Mouse (Mus musculus) kidney, postnatal 0 days (tissue): ENCODE measurements at regions not wholly inside any gene's neighbourhood (a gene's known extent, or its start where the extent isn't known, plus 50 kb on each side); places are given as distances from the start of the nearest gene placed in this dataset.

Source experiments
- ATAC-seq: fragments of 200-750 bp; cut with Nextera tagmentation; replicated peaks from 2 replicates; pipeline ENCODE4 v1.8.0; 2017; ENCODE audit warnings: low read depth, moderate number of reproducible peaks, moderate TSS enrichment, moderate library complexity; ENCODE audit not compliant: low FRiP score
- DNase-seq: peaks from one replicate; pipeline ENCODE4 v3.0.0-alpha.2; 2016; ENCODE audit warnings: low spot score
- H3K27ac ChIP-seq: fragments of 300-500 bp; sonication (generic); 2 replicates; pipeline ENCODE4 v1.5.1; 2014; ENCODE audit warnings: mild to moderate bottlenecking
- H3K27me3 ChIP-seq: fragments of 300-500 bp; sonication (generic); 2 replicates; pipeline ENCODE4 v1.6.1; 2014; ENCODE audit warnings: low read length, mixed read lengths; ENCODE audit not compliant: insufficient read depth
- H3K36me3 ChIP-seq: fragments of 300-500 bp; sonication (generic); 2 replicates; pipeline ENCODE4 v1.6.1; 2014; ENCODE audit warnings: low read length, mixed read lengths; ENCODE audit not compliant: insufficient read depth
- H3K4me1 ChIP-seq: fragments of 300-500 bp; sonication (generic); replicated peaks from 2 replicates; pipeline ENCODE4 v1.6.1; 2014; ENCODE audit warnings: antibody characterized with exemption, low read length, mixed read lengths; ENCODE audit not compliant: insufficient read depth
- H3K4me2 ChIP-seq: fragments of 300-500 bp; sonication (generic); 2 replicates; pipeline ENCODE4 v1.6.1; 2014; ENCODE audit warnings: mild to moderate bottlenecking, low read length, moderate library complexity, mixed read lengths
- H3K4me3 ChIP-seq: fragments of 300-500 bp; sonication (generic); replicated peaks from 2 replicates; pipeline ENCODE4 v1.5.1; 2014; ENCODE audit warnings: low read depth, low read length
- H3K9ac ChIP-seq: fragments of 300-500 bp; sonication (generic); 2 replicates; pipeline ENCODE4 v1.6.1; 2014; ENCODE audit warnings: low read depth, low read length
- H3K9me3 ChIP-seq: fragments of 300-500 bp; sonication (generic); replicated peaks from 2 replicates; pipeline ENCODE4 v1.6.1; 2016; ENCODE audit warnings: low read length, inconsistent platforms, mixed read lengths
- CTCF ChIP-seq: IDR thresholded peaks from 2 replicates; pipeline ENCODE4 v1.5.1; 2016; ENCODE audit warnings: antibody characterized with exemption, low read depth, mild to moderate bottlenecking, moderate library complexity
- WGBS: fragments of 180-500 bp; shearing (Covaris S2); extraction: QIAGEN DNeasy Blood & Tissue Kit; methylation state at CpG from one replicate; pipeline ENCODE4 v1.1.7; 2014; 5-methylcytosine and 5-hydroxymethylcytosine counted together

- Histone ChIP-seq H3K4me1 (no peaks in the 10 kb centered on the region), H3K4me3 (no peak overlapping the region), H3K9me3 (no peaks in the 10 kb centered on the region), H3K9ac (no peak overlapping the region), H3K36me3 (no peaks in the 10 kb centered on the region), H3K27me3 (no peaks in the 10 kb centered on the region), H3K27ac (no peak overlapping the region), H3K4me2 (no peak overlapping the region)
- TF ChIP-seq CTCF, result no peak
- ATAC-seq (no peak; the same call in 1 of the 2 replicates), DNase-seq (peak; percentile 36)
- 53% methylated on average over 9 of the region's 9 CpGs for WGBS
Observed at GRCm38 (mm10) chr1:119234449-119234848, 181.0 kb upstream of the Gli2 start.

GRCm38 (mm10) chr1:119226996-119227395 lies 173.6 kb upstream of the Gli2 start:
- no peaks in the 10 kb centered on the region for H3K4me1 ChIP-seq
- DNase-seq (no peak), ATAC-seq (no peak)
- WGBS, result 83% methylated on average over 2 of the region's 2 CpGs
- no peaks in the 10 kb centered on the region for H3K9me3 ChIP-seq
- H3K36me3 ChIP-seq, result no peaks in the 10 kb centered on the region
- no peaks in the 10 kb centered on the region for H3K27me3 ChIP-seq
- no peak overlapping the region for H3K4me2 ChIP-seq
- no peak overlapping the region for H3K9ac ChIP-seq
- H3K4me3 ChIP-seq, result no peak overlapping the region
- TF ChIP-seq CTCF, result no peak
- H3K27ac ChIP-seq, result no peak overlapping the region

GRCm38 (mm10) chr1:119223876-119224275 lies 170.5 kb upstream of the Gli2 start:
- no peak overlapping the region for H3K4me2 ChIP-seq
- DNase-seq (no peak), ATAC-seq (no peak)
- H3K9ac ChIP-seq, result no peak overlapping the region
- H3K4me1 ChIP-seq, result no peaks in the 10 kb centered on the region
- H3K27me3 ChIP-seq, result no peaks in the 10 kb centered on the region
- H3K9me3 ChIP-seq, result no peaks in the 10 kb centered on the region
- no peak overlapping the region for H3K27ac ChIP-seq
- TF ChIP-seq CTCF, result no peak
- H3K4me3 ChIP-seq, result no peak overlapping the region
- WGBS, result 92% methylated on average over 8 of the region's 8 CpGs
- no peaks in the 10 kb centered on the region for H3K36me3 ChIP-seq

GRCm38 (mm10) chr1:119221901-119222300 lies 168.5 kb upstream of the Gli2 start:
- no peak overlapping the region for H3K9ac ChIP-seq

GRCm38 (mm10) chr1:119221012-119221411 lies 167.6 kb upstream of the Gli2 start:
- no peak for DNase-seq

More at GRCm38 (mm10) chr1:119221901-119222300, 168.5 kb upstream of the Gli2 start:
- WGBS, result 86% methylated on average over 6 of the region's 6 CpGs
- DNase-seq (no peak), ATAC-seq (no peak)
- Histone ChIP-seq H3K36me3 (no peaks in the 10 kb centered on the region), H3K4me3 (no peak overlapping the region), H3K9me3 (no peaks in the 10 kb centered on the region), H3K27me3 (no peaks in the 10 kb centered on the region), H3K27ac (no peak overlapping the region), H3K4me1 (no peaks in the 10 kb centered on the region), H3K4me2 (no peak overlapping the region)
- no peak for TF ChIP-seq CTCF

GRCm38 (mm10) chr1:119219817-119220216 lies 166.4 kb upstream of the Gli2 start:
- no peaks in the 10 kb centered on the region for H3K27me3 ChIP-seq
- no peak overlapping the region for H3K4me2 ChIP-seq
- no peaks in the 10 kb centered on the region for H3K4me1 ChIP-seq
- no peaks in the 10 kb centered on the region for H3K36me3 ChIP-seq
- H3K9ac ChIP-seq, result no peak overlapping the region
- peak; percentile 52 for ATAC-seq
- no peak for TF ChIP-seq CTCF
- H3K4me3 ChIP-seq, result no peak overlapping the region
- peak; percentile 38 for DNase-seq
- H3K9me3 ChIP-seq, result no peaks in the 10 kb centered on the region
- no peak overlapping the region for H3K27ac ChIP-seq
- 66% methylated on average over 10 of the region's 10 CpGs for WGBS

More at GRCm38 (mm10) chr1:119221012-119221411, 167.6 kb upstream of the Gli2 start:
- Histone ChIP-seq H3K9me3 (no peaks in the 10 kb centered on the region), H3K27me3 (no peaks in the 10 kb centered on the region), H3K4me3 (no peak overlapping the region), H3K4me2 (no peak overlapping the region), H3K27ac (no peak overlapping the region), H3K36me3 (no peaks in the 10 kb centered on the region), H3K9ac (no peak overlapping the region), H3K4me1 (no peaks in the 10 kb centered on the region)
- TF ChIP-seq CTCF, result no peak
- ATAC-seq, result no peak
- WGBS, result 87% methylated on average over 7 of the region's 7 CpGs

- Histone ChIP-seq H3K9ac (no peak overlapping the region), H3K9me3 (no peaks in the 10 kb centered on the region), H3K4me2 (no peak overlapping the region), H3K4me3 (no peak overlapping the region), H3K4me1 (no peaks in the 10 kb centered on the region), H3K36me3 (no peaks in the 10 kb centered on the region), H3K27me3 (no peaks in the 10 kb centered on the region), H3K27ac (no peak overlapping the region)
- ATAC-seq (no peak), DNase-seq (no peak)
- no peak for TF ChIP-seq CTCF
- 29% methylated on average over 4 of the region's 4 CpGs for WGBS
Observed at GRCm38 (mm10) chr1:119217387-119217786, 164.0 kb upstream of the Gli2 start.
